In genomic region chr10:73096531-73097135, GRCm38 (mm10) we compare ENCODE assay signal across 8 mouse cellular contexts. TPM values are rescaled to one million over a fixed set of nuclear protein-coding genes. Genes with fewer than 3 reads are reported as not detected.
DNase-seq lines count a peak whose midpoint lies in the region; ATAC-seq and TF ChIP-seq lines count a peak whose summit lies in the region.

No protein-coding gene starts in this region.

- H3K27ac ChIP-seq in gastrocnemius, adult 2 months: no peak overlapping the region

- intact Hi-C loops in gastrocnemius, adult 2 months (cut with DNase I): no loop called here
- intact Hi-C loops in gastrocnemius, postnatal 14 days (cut with DNase I; ENCODE audit: low total_unique reads): no loop called here

- DNase-seq in gastrocnemius, adult 2 months: peak; percentile 12
- DNase-seq in gastrocnemius, postnatal 14 days: no peak
- peak; percentile 18 for DNase-seq in cerebellum, adult 9-10 months
- peak; percentile 57 to 78 for DNase-seq in left cerebral cortex, adult 8-10 months (ENCODE audit: low spot score in 2 of 2)
- peak; percentile 78 for DNase-seq in retina, embryonic 14.5 days (ENCODE audit: low spot score)
- DNase-seq in thymus, postnatal 25 days: no peak
- DNase-seq in B cell, adult 2 months: no peak

- ATAC-seq in frontal cortex, adult (ENCODE audit: low TSS enrichment): peak; percentile 64

- no peak overlapping the region for H3K4me3 ChIP-seq in gastrocnemius, adult 2 months

- no peak for TF ChIP-seq CTCF in gastrocnemius, adult 2 months (IDR thresholded peaks at IDR 0.05)

RNA-seq across cellular contexts. Expression of gene Pcdh15, which starts 2.5 kb away (rescaled TPM):
- total RNA-seq in gastrocnemius, adult 2 months (2021): under 1 TPM; 0.18 to 0.39 TPM
- total RNA-seq in gastrocnemius, postnatal 14 days (2021): under 1 TPM; 0.08 to 0.31 TPM
- total RNA-seq in left cerebral cortex, adult 8-10 months (2022): 10 to 100 TPM; 23.8 to 30.6 (median 26.1) TPM

Comparison
In these comparisons a context has a peak if more than half of its experiments do, and no peak if none do; other contexts are left out.
1. DNase-seq: peak in gastrocnemius, adult 2 months (single experiment), cerebellum, adult 9-10 months (single experiment), left cerebral cortex, adult 8-10 months (2 of 2) and retina, embryonic 14.5 days (single experiment); none in gastrocnemius, postnatal 14 days (single experiment), thymus, postnatal 25 days (single experiment) and B cell, adult 2 months (0 of 2).
2. RNA of gene Pcdh15, which starts 2.5 kb away (total RNA-seq): 23.8 to 30.6 TPM in left cerebral cortex, adult 8-10 months; 0.18 to 0.39 TPM in gastrocnemius, adult 2 months and 0.08 to 0.31 TPM in gastrocnemius, postnatal 14 days; every median in the first group is over 10 times any median in the second.